Comparison of ENCODE assay signal across 28 mouse cellular contexts in genomic region chr14:56613212-56613611, GRCm38 (mm10).
"Had no signal": no experiment of that assay in that cellular context is flagged by ENCODE, and none has a peak within 500 bp of the region (broad histone marks: within the 10 kb centered on the region; RNA-seq: fewer than 3 reads in every experiment).

No protein-coding gene starts in this region.

- H3K36me3 ChIP-seq: embryonic facial prominence, embryonic 10.5 days; embryonic facial prominence, embryonic 12.5 days; forebrain, embryonic 12.5 days; forebrain, embryonic 15.5 days had no signal

- H3K27me3 ChIP-seq: embryonic facial prominence, embryonic 12.5 days; embryonic facial prominence, embryonic 13.5 days; embryonic facial prominence, embryonic 15.5 days; forebrain, embryonic 12.5 days; forebrain, embryonic 13.5 days; forebrain, embryonic 15.5 days had no signal

- H3K4me1 ChIP-seq: embryonic facial prominence, embryonic 10.5 days; embryonic facial prominence, embryonic 12.5 days; embryonic facial prominence, embryonic 13.5 days; embryonic facial prominence, embryonic 15.5 days; forebrain, embryonic 10.5 days; forebrain, embryonic 12.5 days; forebrain, embryonic 13.5 days; forebrain, embryonic 15.5 days had no signal

- H3K4me3 ChIP-seq: embryonic facial prominence, embryonic 10.5 days; embryonic facial prominence, embryonic 12.5 days; embryonic facial prominence, embryonic 13.5 days; embryonic facial prominence, embryonic 15.5 days; erythroblast, embryonic 14.5 days; forebrain, embryonic 10.5 days; forebrain, embryonic 12.5 days; forebrain, embryonic 13.5 days; forebrain, embryonic 15.5 days; gastrocnemius, adult 2 months; heart, adult 2 months had no signal

- H3K9me3 ChIP-seq: embryonic facial prominence, embryonic 10.5 days; embryonic facial prominence, embryonic 12.5 days; embryonic facial prominence, embryonic 13.5 days; embryonic facial prominence, embryonic 15.5 days; forebrain, embryonic 10.5 days; forebrain, embryonic 12.5 days; forebrain, embryonic 13.5 days; forebrain, embryonic 15.5 days had no signal

- H3K27ac ChIP-seq: embryonic facial prominence, embryonic 10.5 days; embryonic facial prominence, embryonic 12.5 days; embryonic facial prominence, embryonic 13.5 days; embryonic facial prominence, embryonic 15.5 days; forebrain, embryonic 10.5 days; forebrain, embryonic 12.5 days; forebrain, embryonic 13.5 days; forebrain, embryonic 15.5 days; gastrocnemius, adult 2 months; heart, adult 2 months had no signal

- ATAC-seq: forebrain, embryonic 13.5 days; forebrain, embryonic 14.5 days; forebrain, embryonic 15.5 days; forebrain, embryonic 16.5 days; forebrain, postnatal 0 days had no signal

- H3K9ac ChIP-seq: embryonic facial prominence, embryonic 12.5 days; embryonic facial prominence, embryonic 13.5 days; embryonic facial prominence, embryonic 15.5 days; forebrain, embryonic 12.5 days; forebrain, embryonic 13.5 days; forebrain, embryonic 15.5 days; forebrain, postnatal 0 days had no signal

- H3K4me2 ChIP-seq: embryonic facial prominence, embryonic 12.5 days; embryonic facial prominence, embryonic 13.5 days; embryonic facial prominence, embryonic 15.5 days; forebrain, embryonic 12.5 days; forebrain, embryonic 13.5 days; forebrain, embryonic 15.5 days had no signal

- DNase-seq: cerebellum, adult 8-10 months; cerebellum, adult 9-10 months; cerebellum, adult 9-11 months; cerebellum, postnatal 10 days; cerebellum, postnatal 14 days; cerebellum, postnatal 25 days; cerebellum, postnatal 36 days; embryo, embryonic 11 days; forebrain, postnatal 0 days; gastrocnemius, adult 2 months; gastrocnemius, postnatal 10 days; gastrocnemius, postnatal 14 days; gastrocnemius, postnatal 25 days; gastrocnemius, postnatal 36 days; heart, adult 11 months; heart, adult 18-20 months; heart, adult 2 months had no signal
